Mouse (Mus musculus) E14TG2a.4 (cell line): Measurements from ENCODE around the gene Mymk.

Experiments
- CTCF ChIP-seq: conservative IDR thresholded peaks from 2 replicates; pipeline ENCODE4 v1.5.1; 2014; ENCODE audit warnings: low read length
- NANOG ChIP-seq: IDR thresholded peaks from 2 replicates; pipeline ENCODE4 v1.6.1; 2014; ENCODE audit warnings: borderline replicate concordance, low read length, mixed read lengths

GRCm38 (mm10) chr2:27069646-27070045 is 2.3 kb downstream of the Mymk start:
- TF ChIP-seq CTCF (no peak), NANOG (no peak)
